Mouse (Mus musculus): ENCODE measurements around the gene Tcf15. TPM values are rescaled to one million over a fixed set of nuclear protein-coding genes. Genes with fewer than 3 reads are reported as not detected.
A peak's percentile ranks its signal among the peaks of the same experiment; 100 is the strongest.

Tcf15 gene
- 10 to 100 TPM; 40.0 to 43.0 TPM for total RNA-seq (2021)
- long read RNA-seq, experiment 1, transcript Tcf15-201 (2 exons, 980 nt), result major isoform, 84 of 86 reads
- long read RNA-seq, experiment 1, partial matches to known transcripts, result 2 of 86 reads
- long read RNA-seq, experiment 1, other reads (novel, unspliced or antisense), result 0 of 86 reads
- long read RNA-seq, experiment 2, transcript Tcf15-201 (2 exons, 980 nt), result major isoform, 78 of 79 reads
- long read RNA-seq, experiment 2, partial matches to known transcripts, result 0 of 79 reads
- long read RNA-seq, experiment 2, other reads (novel, unspliced or antisense), result 1 of 79 reads

GRCm38 (mm10) chr2:152143279-152144157 is at the start of gene Tcf15:
Gene Tcf15, plus strand, starts transcription at chr2:152143561.
- DNase-seq, result peak; percentile 82 to 88
- intact Hi-C loops (cut with DNase I), result loop anchor here (1.0 to 2.0 kb wide), 2 partner anchors 36 to 53 kb away; no protein-coding TSS in a partner anchor

- intact Hi-C loops (cut with DNase I), result no loop called here
- no peak for DNase-seq
Measured at GRCm38 (mm10) chr2:152094856-152095545, 48.4 kb upstream of the Tcf15 start.

- intact Hi-C loops (cut with DNase I), result no loop called here
Measured at GRCm38 (mm10) chr2:152096922-152097321, 46.4 kb upstream of the Tcf15 start.

GRCm38 (mm10) chr2:152097916-152098315 is 45.4 kb upstream of the Tcf15 start:
- intact Hi-C loops (cut with DNase I), result no loop called here

More at GRCm38 (mm10) chr2:152096922-152097321, 46.4 kb upstream of the Tcf15 start:
- no peak for DNase-seq

GRCm38 (mm10) chr2:152099538-152099937 is 43.8 kb upstream of the Tcf15 start:
- no peak for DNase-seq
- intact Hi-C loops (cut with DNase I), result no loop called here

More at GRCm38 (mm10) chr2:152097916-152098315, 45.4 kb upstream of the Tcf15 start:
- DNase-seq, result no peak

GRCm38 (mm10) chr2:152101761-152102160 is 41.6 kb upstream of the Tcf15 start:
- DNase-seq, result no peak
- intact Hi-C loops (cut with DNase I), result no loop called here

- intact Hi-C loops (cut with DNase I), result no loop called here
- DNase-seq, result no peak
Measured at GRCm38 (mm10) chr2:152102369-152102768, 41.0 kb upstream of the Tcf15 start.

- no peak for DNase-seq
- intact Hi-C loops (cut with DNase I), result loop anchor here (5.0 kb wide), 2 partner anchors 237 to 262 kb away; partner anchors contain the start of gene Trib3
Measured at GRCm38 (mm10) chr2:152104711-152105317, 38.5 kb upstream of the Tcf15 start.

GRCm38 (mm10) chr2:152105318-152106224 is 37.8 kb upstream of the Tcf15 start, which contains the start of gene Srxn1:
Gene Srxn1, plus strand, starts transcription at chr2:152105516.
- intact Hi-C loops (cut with DNase I), result loop anchor here (5.0 kb wide), 2 partner anchors 237 to 262 kb away; partner anchors contain the start of gene Trib3
- peak; percentile 87 to 88 for DNase-seq

GRCm38 (mm10) chr2:152106225-152106595 is 37.2 kb upstream of the Tcf15 start:
- intact Hi-C loops (cut with DNase I), result loop anchor here (5.0 kb wide), 2 partner anchors 236 to 261 kb away; partner anchors contain the start of gene Trib3
- no peak for DNase-seq

- intact Hi-C loops (cut with DNase I), result loop anchor here (5.0 kb wide), 2 partner anchors 236 to 261 kb away; partner anchors contain the start of gene Trib3
- DNase-seq, result no peak
Measured at GRCm38 (mm10) chr2:152106597-152106996, 36.8 kb upstream of the Tcf15 start.

GRCm38 (mm10) chr2:152108702-152109101 is 34.7 kb upstream of the Tcf15 start:
- no peak for DNase-seq
- intact Hi-C loops (cut with DNase I), result loop anchor here (5.0 kb wide), 2 partner anchors 234 to 259 kb away; partner anchors contain the start of gene Trib3

- intact Hi-C loops (cut with DNase I), result loop anchor here (5.0 kb wide), 2 partner anchors 233 to 258 kb away; partner anchors contain the start of gene Trib3
- no peak for DNase-seq
Measured at GRCm38 (mm10) chr2:152109386-152109785, 34.0 kb upstream of the Tcf15 start.

GRCm38 (mm10) chr2:152111311-152111710 is 32.0 kb upstream of the Tcf15 start:
- no peak for DNase-seq
- intact Hi-C loops (cut with DNase I), result no loop called here

- intact Hi-C loops (cut with DNase I), result loop anchor here (1.0 to 2.0 kb wide), 2 partner anchors 83 to 85 kb away; no protein-coding TSS in a partner anchor
- peak; percentile 91 to 95 for DNase-seq
Measured at GRCm38 (mm10) chr2:152111920-152112319, 31.4 kb upstream of the Tcf15 start.

GRCm38 (mm10) chr2:152112490-152112889 is 30.9 kb upstream of the Tcf15 start:
- intact Hi-C loops (cut with DNase I), result loop anchor here (1.0 to 2.0 kb wide), 2 partner anchors 84 to 85 kb away; no protein-coding TSS in a partner anchor
- DNase-seq, result no peak

- intact Hi-C loops (cut with DNase I), result loop anchor here (1.0 to 2.0 kb wide), 2 partner anchors 84 kb away; no protein-coding TSS in a partner anchor
- DNase-seq, result no peak
Measured at GRCm38 (mm10) chr2:152112970-152113369, 30.4 kb upstream of the Tcf15 start.

All from heart, postnatal 14 days (tissue).